Mouse (Mus musculus) forebrain, embryonic 10.5 days (tissue): ENCODE results near the gene Mrpl50. TPM values are rescaled to one million over a fixed set of nuclear protein-coding genes. Genes with fewer than 3 reads are reported as not detected.
A peak's percentile ranks its signal among the peaks of the same experiment; 100 is the strongest.

ENCODE experiments used
- DNase-seq: peaks from one replicate; pipeline ENCODE4 v3.0.0-alpha.2; 2017; ENCODE audit warnings: low spot score; ENCODE audit errors: extremely low spot score
- H3K27ac ChIP-seq: fragments of 300-500 bp; sonication (generic); 2 replicates; pipeline ENCODE4 v1.5.1; 2016; ENCODE audit warnings: mild to moderate bottlenecking
- H3K27me3 ChIP-seq: fragments of 300-500 bp; sonication (generic); 2 replicates; pipeline ENCODE4 v1.6.1; 2016; ENCODE audit warnings: mild to moderate bottlenecking; ENCODE audit not compliant: poor library complexity, severe bottlenecking
- H3K36me3 ChIP-seq: fragments of 300-500 bp; sonication (generic); replicated peaks from 2 replicates; pipeline ENCODE4 v1.6.1; 2016; ENCODE audit warnings: mild to moderate bottlenecking, moderate library complexity
- H3K4me1 ChIP-seq: fragments of 300-500 bp; sonication (generic); 2 replicates; pipeline ENCODE4 v1.6.1; 2016
- H3K4me3 ChIP-seq: fragments of 300-500 bp; sonication (generic); 2 replicates; pipeline ENCODE4 v1.5.1; 2016; ENCODE audit warnings: mild to moderate bottlenecking, moderate library complexity
- H3K9me3 ChIP-seq: fragments of 300-500 bp; sonication (generic); 2 replicates; pipeline ENCODE4 v1.6.1; 2016; ENCODE audit warnings: mild to moderate bottlenecking, moderate library complexity
- WGBS: fragments of 180-500 bp; shearing (Covaris S2); methylation state at CpG from one replicate; pipeline ENCODE4 v1.1.7; 2016; 5-methylcytosine and 5-hydroxymethylcytosine counted together
- polyA plus RNA-seq: library from polyadenylated mRNA; unstranded; fragments of >200 nt; fragmentation: Nextera tagmentation; extraction: Ambion mirVana; gene quantifications from 2 replicates; pipeline ENCODE4 v1.2.1, GENCODE M21; 2016

The Mrpl50 gene
- polyA plus RNA-seq, result 87.7 and 89.3 TPM in 2 replicates

- under 1% methylated on average over 41 of the region's 41 CpGs for WGBS
- Histone ChIP-seq H3K27me3 (no peaks in the 10 kb centered on the region), H3K4me3 (peak within 1 kb of the TSS; percentile 74), H3K27ac (peak within 1 kb of the TSS; percentile 89), H3K4me1 (peaks cover 22% of the 10 kb centered on the region), H3K36me3 (peaks cover 51% of the 10 kb centered on the region), H3K9me3 (no peaks in the 10 kb centered on the region)
- peak; percentile 91 for DNase-seq
Observed at GRCm38 (mm10) chr4:49520572-49521340, at the start of gene Mrpl50, which contains the start of gene Zfp189. Mrpl50 (minus strand) TSS chr4:49521093. Zfp189 (plus strand) TSS chr4:49521176.

GRCm38 (mm10) chr4:49567613-49568012, 46.7 kb upstream of the Mrpl50 start:
- Histone ChIP-seq H3K36me3 (no peaks in the 10 kb centered on the region), H3K4me3 (no peak overlapping the region), H3K4me1 (no peaks in the 10 kb centered on the region), H3K27me3 (no peaks in the 10 kb centered on the region), H3K27ac (no peak overlapping the region), H3K9me3 (no peaks in the 10 kb centered on the region)
- peak; percentile 38 for DNase-seq
- 22% methylated on average over 3 of the region's 3 CpGs for WGBS

GRCm38 (mm10) chr4:49559915-49560772, 39.3 kb upstream of the Mrpl50 start:
- H3K27ac ChIP-seq, result no peak overlapping the region
- H3K9me3 ChIP-seq, result no peaks in the 10 kb centered on the region
- no peak overlapping the region for H3K4me3 ChIP-seq
- no peak for DNase-seq
- H3K27me3 ChIP-seq, result no peaks in the 10 kb centered on the region
- whole genome bisulfite sequencing, result 82% methylated on average over 20 of the region's 20 CpGs
- H3K4me1 ChIP-seq, result no peaks in the 10 kb centered on the region
- no peaks in the 10 kb centered on the region for H3K36me3 ChIP-seq

- H3K4me3 ChIP-seq, result no peak overlapping the region
- H3K27ac ChIP-seq, result no peak overlapping the region
- no peaks in the 10 kb centered on the region for H3K9me3 ChIP-seq
- DNase-seq, result no peak
- WGBS, result 83% methylated on average over 2 of the region's 2 CpGs
- H3K27me3 ChIP-seq, result no peaks in the 10 kb centered on the region
- H3K36me3 ChIP-seq, result no peaks in the 10 kb centered on the region
- H3K4me1 ChIP-seq, result no peaks in the 10 kb centered on the region
Observed at GRCm38 (mm10) chr4:49558181-49558580, 37.3 kb upstream of the Mrpl50 start.

GRCm38 (mm10) chr4:49557375-49557774, 36.5 kb upstream of the Mrpl50 start:
- no peaks in the 10 kb centered on the region for H3K27me3 ChIP-seq
- no peak overlapping the region for H3K27ac ChIP-seq
- H3K4me1 ChIP-seq, result no peaks in the 10 kb centered on the region
- DNase-seq, result no peak
- H3K4me3 ChIP-seq, result no peak overlapping the region
- 86% methylated on average over 7 of the region's 7 CpGs for WGBS
- H3K9me3 ChIP-seq, result no peaks in the 10 kb centered on the region
- no peaks in the 10 kb centered on the region for H3K36me3 ChIP-seq

- Histone ChIP-seq H3K27ac (no peak overlapping the region), H3K4me1 (no peaks in the 10 kb centered on the region), H3K9me3 (no peaks in the 10 kb centered on the region), H3K4me3 (no peak overlapping the region), H3K36me3 (no peaks in the 10 kb centered on the region), H3K27me3 (no peaks in the 10 kb centered on the region)
- 90% methylated on average over 5 of the region's 5 CpGs for WGBS
- no peak for DNase-seq
Observed at GRCm38 (mm10) chr4:49553380-49553779, 32.5 kb upstream of the Mrpl50 start.

GRCm38 (mm10) chr4:49549383-49549782, 28.5 kb upstream of the Mrpl50 start, which contains the start of gene Aldob:
Aldob (minus strand) TSS chr4:49549546.
- Histone ChIP-seq H3K27ac (no peak within 1 kb of the TSS), H3K36me3 (no peaks in the 10 kb centered on the region), H3K4me3 (no peak within 1 kb of the TSS), H3K4me1 (no peaks in the 10 kb centered on the region), H3K27me3 (no peaks in the 10 kb centered on the region), H3K9me3 (no peaks in the 10 kb centered on the region)
- 73% methylated on average over 3 of the region's 3 CpGs for WGBS
- DNase-seq, result no peak

- WGBS, result 88% methylated on average over 7 of the region's 7 CpGs
- H3K27ac ChIP-seq, result no peak overlapping the region
- no peaks in the 10 kb centered on the region for H3K27me3 ChIP-seq
- H3K4me1 ChIP-seq, result no peaks in the 10 kb centered on the region
- no peak overlapping the region for H3K4me3 ChIP-seq
- H3K36me3 ChIP-seq, result no peaks in the 10 kb centered on the region
- H3K9me3 ChIP-seq, result no peaks in the 10 kb centered on the region
- no peak for DNase-seq
Observed at GRCm38 (mm10) chr4:49547544-49548219, 26.8 kb upstream of the Mrpl50 start.

GRCm38 (mm10) chr4:49546873-49547543, 26.1 kb upstream of the Mrpl50 start:
- Histone ChIP-seq H3K36me3 (no peaks in the 10 kb centered on the region), H3K27me3 (no peaks in the 10 kb centered on the region), H3K4me1 (no peaks in the 10 kb centered on the region), H3K27ac (no peak overlapping the region), H3K4me3 (no peak overlapping the region), H3K9me3 (no peaks in the 10 kb centered on the region)
- DNase-seq, result no peak
- WGBS, result 80% methylated on average over 6 of the region's 6 CpGs

- Histone ChIP-seq H3K4me1 (no peaks in the 10 kb centered on the region), H3K36me3 (no peaks in the 10 kb centered on the region), H3K9me3 (no peaks in the 10 kb centered on the region), H3K4me3 (no peak overlapping the region), H3K27me3 (no peaks in the 10 kb centered on the region), H3K27ac (no peak overlapping the region)
- 90% methylated on average over 2 of the region's 2 CpGs for WGBS
- DNase-seq, result no peak
Observed at GRCm38 (mm10) chr4:49546026-49546425, 25.1 kb upstream of the Mrpl50 start.

GRCm38 (mm10) chr4:49540966-49541365, 20.1 kb upstream of the Mrpl50 start:
- Histone ChIP-seq H3K36me3 (no peaks in the 10 kb centered on the region), H3K9me3 (no peaks in the 10 kb centered on the region), H3K27me3 (no peaks in the 10 kb centered on the region), H3K4me3 (no peak overlapping the region), H3K4me1 (no peaks in the 10 kb centered on the region), H3K27ac (no peak overlapping the region)
- 85% methylated on average over 3 of the region's 3 CpGs for WGBS
- DNase-seq, result no peak

GRCm38 (mm10) chr4:49539665-49540064, 18.8 kb upstream of the Mrpl50 start:
- DNase-seq, result no peak
- Histone ChIP-seq H3K9me3 (no peaks in the 10 kb centered on the region), H3K27ac (no peak overlapping the region), H3K27me3 (no peaks in the 10 kb centered on the region), H3K36me3 (no peaks in the 10 kb centered on the region), H3K4me1 (no peaks in the 10 kb centered on the region), H3K4me3 (no peak overlapping the region)
- 88% methylated on average over 6 of the region's 6 CpGs for WGBS
